In the genomic region with DNA sequence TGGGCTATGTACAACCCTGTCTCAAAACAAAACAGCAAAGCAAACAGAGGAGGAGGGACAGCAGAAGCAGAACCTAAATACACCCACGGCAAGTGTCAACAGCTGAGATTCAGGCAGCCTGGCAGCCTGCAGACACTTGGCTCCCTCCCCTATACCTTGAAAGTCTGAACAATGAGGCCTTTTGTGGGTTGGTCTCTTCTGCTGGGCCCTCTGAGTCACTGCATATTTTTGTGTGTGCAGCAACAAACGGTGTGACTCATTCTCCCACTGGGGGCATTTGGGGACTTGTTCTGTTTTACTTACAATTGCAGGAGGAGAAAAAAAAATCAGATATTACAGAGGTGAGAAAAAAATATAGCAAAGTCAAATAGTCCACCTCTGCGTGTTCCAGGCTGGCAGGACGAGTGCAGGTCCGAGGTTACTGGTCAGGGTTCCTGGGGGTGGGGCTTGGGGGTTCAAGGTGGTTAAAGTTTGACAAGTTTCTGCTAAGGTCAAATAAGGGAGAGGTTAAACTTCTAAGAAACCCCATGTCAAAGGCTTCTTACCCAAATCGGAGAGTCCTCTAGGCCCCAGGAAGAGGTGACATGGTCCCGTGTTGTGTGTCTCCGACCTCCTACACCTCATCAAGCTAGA, we compare ENCODE assay signal across 8 mouse cellular contexts.
DNase-seq lines count a peak whose midpoint lies in the region.

No protein-coding gene starts in this region.

- peak; percentile 44 for DNase-seq in layer of hippocampus, adult 11-12 months (ENCODE audit: low spot score)
- no peak for DNase-seq in layer of hippocampus, postnatal 36 days
- peak; percentile 88 for DNase-seq in NIH3T3 (ENCODE audit: low read depth)
- peak; percentile 94 for DNase-seq in brain, adult 2 months (ENCODE audit: low read depth, low spot score)
- DNase-seq in left cerebral cortex, postnatal 25 days (ENCODE audit: low spot score in 2 of 2) = peak; percentile 26 to 87
- DNase-seq in thymus, postnatal 25 days = no peak
- no peak for DNase-seq in cerebellum, adult 11-12 months
- no peak for DNase-seq in cerebellum, adult 9-10 months

- intact Hi-C loops in left cerebral cortex, postnatal 25 days (cut with DNase I) = loop anchor here (10.0 kb wide), 1 partner anchor 782 kb away; no protein-coding TSS in a partner anchor

Comparison
In these comparisons a context has a peak if more than half of its experiments do, and no peak if none do; other contexts are left out.
1. DNase-seq: peak in layer of hippocampus, adult 11-12 months (single experiment), NIH3T3 (single experiment), brain, adult 2 months (single experiment) and left cerebral cortex, postnatal 25 days (2 of 2); none in layer of hippocampus, postnatal 36 days (0 of 2), thymus, postnatal 25 days (single experiment), cerebellum, adult 11-12 months (single experiment) and cerebellum, adult 9-10 months (single experiment).